Mouse (Mus musculus) adrenal gland, postnatal 14 days (tissue): Measurements from ENCODE around the gene Npdc1. TPM values are rescaled to one million over a fixed set of nuclear protein-coding genes. Genes with fewer than 3 reads are reported as not detected.

Experiments used
- DNase-seq: peaks from one replicate; pipeline ENCODE4 v3.0.0; 2021; ENCODE audit warnings: mixed read lengths
- long read RNA-seq, 2 experiments: library from polyadenylated mRNA; stranded (forward); transcript quantifications; one replicate each; pipeline ENCODE4 v2.0.0; 2021
- total RNA-seq: library from RNA; stranded (reverse); gene quantifications from 2 replicates; pipeline ENCODE4 v1.2.3, GENCODE M21; 2021

Gene Npdc1
- total RNA-seq = 77.2 and 90.9 TPM in 2 replicates
- long read RNA-seq, experiment 1, transcript Npdc1-202 (9 exons, 1,485 nt) = major isoform, 88 of 111 reads
- long read RNA-seq, experiment 1, partial matches to known transcripts = 6 of 111 reads
- long read RNA-seq, experiment 1, other reads (novel, unspliced or antisense) = 15 of 111 reads
- long read RNA-seq, experiment 2, transcript Npdc1-202 (9 exons, 1,485 nt) = major isoform, 58 of 79 reads
- long read RNA-seq, experiment 2, partial matches to known transcripts = 8 of 79 reads
- long read RNA-seq, experiment 2, other reads (novel, unspliced or antisense) = 10 of 79 reads

DNA sequence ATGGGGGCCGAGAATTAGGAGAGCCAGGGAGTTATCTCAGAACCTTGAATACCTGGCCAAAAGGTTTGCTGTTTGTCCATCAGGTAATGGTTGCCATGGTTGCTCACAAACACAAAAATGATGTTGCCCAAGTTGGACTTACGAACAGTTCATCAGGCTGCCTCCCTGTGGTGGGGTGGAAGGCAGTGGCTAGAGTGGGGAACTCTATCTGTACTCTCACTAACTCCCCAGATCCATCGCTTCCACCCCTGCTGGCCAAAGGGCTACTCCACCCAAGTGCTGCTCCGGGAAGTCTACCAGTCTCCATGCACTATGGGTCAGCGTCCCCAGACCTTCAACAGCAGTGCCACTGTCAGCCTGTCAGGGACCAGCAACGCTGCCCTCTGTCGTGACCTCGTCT lies at the start of gene Npdc1:
Gene Npdc1 (plus strand): TSS at position 301 of the 400 bp plus-strand sequence.
- DNase-seq = no peak

DNA sequence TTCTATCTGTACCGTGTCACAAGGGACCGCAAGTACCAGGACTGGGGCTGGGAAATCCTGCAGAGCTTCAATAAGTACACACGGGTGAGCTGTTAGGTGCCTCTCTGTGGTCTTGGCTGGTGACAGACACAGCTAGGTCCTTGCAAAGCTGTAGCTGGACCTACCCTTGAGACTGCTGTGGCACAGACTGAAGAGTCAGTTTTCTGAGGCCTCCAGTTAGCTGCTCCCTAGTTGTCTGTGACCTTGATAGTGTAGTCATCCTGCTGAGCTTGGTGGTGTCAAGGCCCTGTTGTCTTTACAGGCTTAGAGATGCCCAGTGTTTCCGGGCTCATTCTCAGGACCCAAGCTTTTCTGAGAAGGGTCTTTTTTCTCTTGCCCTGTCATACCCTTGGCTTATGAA lies 49.7 kb upstream of the Npdc1 start:
- peak; percentile 48 for DNase-seq

DNA sequence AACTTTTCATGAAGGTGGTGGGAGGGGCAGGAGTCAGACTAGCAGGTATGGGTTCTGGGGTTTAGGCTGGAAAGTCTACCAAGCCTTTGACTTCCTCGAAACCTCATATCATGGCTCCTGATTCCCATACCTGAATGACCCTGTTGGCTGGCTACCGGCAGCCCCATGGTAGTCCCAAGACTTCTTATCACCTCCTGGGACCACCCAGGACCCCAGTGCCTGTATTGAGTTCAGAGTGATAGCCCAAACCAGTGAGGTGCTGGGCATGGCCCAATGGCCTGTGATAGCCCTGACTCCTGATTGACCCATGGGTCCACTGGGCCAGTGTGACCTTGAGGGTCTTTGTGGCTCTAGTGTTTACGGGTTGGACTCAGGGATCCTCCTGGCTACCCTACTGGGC lies 48.5 kb upstream of the Npdc1 start:
- DNase-seq = no peak

DNA sequence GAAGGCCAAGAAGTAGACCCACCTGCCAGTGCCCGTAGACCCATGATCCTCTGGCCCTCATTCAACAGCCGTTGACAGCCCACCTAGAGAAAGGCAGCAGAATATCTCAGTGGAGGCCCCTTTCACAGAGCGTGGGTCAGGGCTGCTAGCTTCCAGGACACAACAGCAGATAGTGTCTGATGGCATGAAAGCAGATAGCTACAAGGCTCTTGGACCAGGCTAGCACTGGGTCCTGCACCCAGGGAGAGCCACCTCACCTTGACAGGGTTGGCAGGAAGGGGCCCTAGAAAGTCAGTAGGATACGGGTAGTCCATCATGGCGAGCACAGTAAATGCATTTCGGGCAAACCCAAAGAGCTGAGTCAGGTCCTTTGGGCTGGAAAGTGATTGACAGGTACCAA lies 44.9 kb upstream of the Npdc1 start:
- DNase-seq = no peak

DNA sequence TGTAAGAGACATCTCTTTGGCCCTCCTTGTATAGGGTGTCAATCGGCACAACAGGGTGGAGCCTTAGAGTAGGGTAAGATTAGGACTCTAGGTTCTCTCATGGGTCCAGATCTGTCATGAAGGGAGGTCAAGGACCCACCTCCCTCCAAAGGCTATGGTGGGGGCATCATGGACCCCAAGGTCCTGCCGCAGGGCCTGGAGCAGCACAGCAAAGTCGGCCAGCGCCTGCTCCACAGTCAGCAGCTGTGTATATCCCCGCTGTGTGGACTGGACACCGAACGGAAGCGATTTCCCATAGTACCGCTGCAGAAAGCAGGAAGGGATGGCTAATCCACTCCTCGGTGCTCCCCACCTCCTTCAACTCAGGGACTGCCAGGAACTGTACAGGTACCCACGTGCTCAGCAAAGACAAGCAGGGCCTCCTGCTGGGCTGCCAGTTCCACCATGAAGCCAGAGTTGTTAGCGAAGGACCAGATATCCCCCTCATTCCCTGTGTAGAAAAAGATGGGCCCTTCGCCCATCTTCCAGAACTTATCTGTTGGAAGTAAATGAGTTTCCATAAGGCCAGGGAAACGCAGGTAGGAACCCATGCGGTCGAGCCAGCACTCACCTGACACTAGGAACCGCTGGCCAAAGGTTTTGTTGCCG lies 43.6 kb upstream of the Npdc1 start:
- DNase-seq = no peak

DNA sequence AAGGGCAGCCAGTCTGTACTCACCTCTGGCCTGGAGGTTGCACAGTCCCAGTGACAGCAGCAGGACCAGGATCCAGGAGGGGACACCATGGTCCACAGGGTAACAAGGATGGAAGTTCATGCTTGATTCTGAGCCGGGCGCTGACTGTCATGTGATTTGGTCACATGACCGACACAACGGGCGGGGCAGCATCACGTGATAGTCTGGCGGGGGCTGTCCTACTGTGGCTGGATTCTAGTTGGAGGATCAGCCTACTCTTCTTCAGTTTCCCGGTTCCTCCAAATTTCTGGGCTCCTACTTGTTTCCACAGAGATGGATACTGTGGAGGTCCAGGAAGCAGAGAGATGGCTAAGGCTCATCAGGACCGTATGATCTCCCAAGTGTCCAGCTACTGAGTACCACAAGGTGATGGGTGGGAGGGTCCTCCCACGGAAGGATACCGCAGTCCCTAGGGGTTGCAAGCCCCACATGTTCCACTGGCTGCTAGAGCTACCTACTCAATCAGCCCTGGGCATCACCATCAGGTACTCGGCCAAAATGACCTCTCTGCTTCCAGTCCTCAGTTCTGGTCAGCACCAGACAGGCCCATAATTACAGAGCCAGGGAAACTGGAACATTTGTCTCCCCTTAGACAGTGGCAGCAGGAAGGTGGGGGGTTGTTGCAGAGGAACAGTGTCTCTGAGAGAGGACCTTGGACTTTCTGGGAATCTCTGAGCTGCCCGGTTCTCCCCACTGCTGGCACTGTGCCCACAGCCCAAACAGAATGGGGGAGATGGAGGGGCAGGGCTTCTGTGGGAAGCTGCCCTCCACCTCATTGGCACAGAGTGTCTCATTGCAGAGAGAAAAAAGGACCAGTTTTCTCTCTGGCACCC lies 42.7 kb upstream of the Npdc1 start, which contains the start of gene Dpp7:
Gene Dpp7 (minus strand): TSS at position 152 of the 872 bp plus-strand sequence.
- DNase-seq = peak; percentile 90

DNA sequence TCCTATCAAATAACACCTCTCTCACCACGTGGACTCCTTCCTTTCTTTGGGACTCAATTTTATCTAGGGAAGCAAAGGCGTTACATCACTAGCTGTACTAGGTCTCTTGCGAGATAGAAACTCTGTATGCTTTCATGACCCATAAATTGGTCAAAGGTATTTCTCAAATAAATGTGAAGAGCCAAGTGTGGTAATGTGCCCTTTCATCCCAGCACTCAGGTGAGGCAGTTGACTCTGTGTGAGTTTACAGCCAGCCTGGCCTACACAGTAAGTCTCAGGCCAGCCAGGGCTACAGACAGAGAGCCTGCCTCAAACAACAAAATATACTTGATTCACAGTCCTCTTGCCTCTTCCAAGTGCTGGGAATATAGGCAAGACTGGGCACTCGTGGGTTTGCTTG lies 39.3 kb upstream of the Npdc1 start:
- no peak for DNase-seq

DNA sequence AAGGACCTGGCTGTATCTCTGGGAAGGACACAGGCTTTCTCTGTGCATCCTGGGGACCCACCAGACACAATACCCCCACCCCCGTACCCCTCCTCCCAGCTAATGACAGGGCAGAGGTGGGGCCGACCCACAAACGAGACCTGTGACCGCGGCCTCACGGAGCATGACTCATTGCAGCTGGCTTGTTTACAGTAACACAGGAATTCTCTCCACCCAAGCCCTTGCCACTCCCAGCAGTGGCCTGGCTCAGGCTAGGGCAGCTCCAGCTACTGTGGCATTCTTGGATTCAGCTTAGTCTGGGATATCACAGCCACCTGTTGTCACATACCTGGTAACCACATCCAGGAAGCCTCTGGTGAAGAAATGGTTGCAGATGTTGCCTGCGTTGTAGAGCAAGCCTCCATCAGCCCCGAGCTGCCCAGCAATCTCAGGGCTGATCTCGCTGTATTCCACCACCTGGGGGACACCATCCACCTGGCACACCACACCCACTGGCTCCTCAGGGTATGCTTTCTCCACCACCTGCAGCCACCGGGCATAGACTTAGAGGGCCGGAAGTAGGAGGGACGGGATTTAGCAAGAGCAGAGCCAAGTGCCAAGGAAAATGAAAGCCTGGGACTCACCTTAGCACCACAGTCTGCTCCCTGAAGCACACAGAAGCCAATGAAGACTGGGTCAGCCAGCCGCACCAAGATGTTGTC lies 35.5 kb upstream of the Npdc1 start:
- DNase-seq = no peak

DNA sequence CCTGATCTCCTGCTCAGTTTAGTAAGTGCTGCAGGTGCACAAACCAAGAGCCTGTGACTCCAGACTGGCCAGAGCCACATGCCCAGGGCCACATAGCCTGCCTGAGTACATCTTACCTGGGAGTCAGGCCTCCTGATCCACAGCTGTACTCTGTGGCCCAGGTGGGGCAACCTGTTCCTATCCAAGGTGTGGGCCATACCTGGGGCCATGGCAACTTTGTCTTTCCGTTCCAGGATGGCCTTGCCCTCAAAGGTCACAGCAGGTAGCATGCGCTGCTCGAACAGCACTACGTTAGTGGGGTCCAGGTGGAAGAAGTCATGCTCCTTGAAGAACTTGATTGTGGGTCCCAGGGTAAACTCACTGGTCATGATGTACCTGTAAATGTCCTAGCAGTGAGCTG lies 34.8 kb upstream of the Npdc1 start:
- DNase-seq = no peak

DNA sequence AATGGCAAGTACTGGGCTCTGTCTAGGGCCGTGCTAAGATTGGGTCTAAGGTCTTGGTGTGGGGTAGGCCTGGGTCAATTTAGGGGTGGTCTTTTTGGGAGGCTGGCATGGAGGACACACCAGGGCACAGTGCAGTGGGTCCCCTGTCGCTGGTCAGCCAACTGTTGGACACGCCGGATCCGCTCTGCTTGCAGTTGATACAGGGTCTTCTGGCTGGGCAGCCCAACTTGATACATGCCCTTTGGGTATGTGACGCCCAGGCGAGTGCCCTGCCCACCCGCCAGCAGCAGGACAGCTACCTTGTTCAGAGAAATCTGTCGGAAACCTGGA lies 34.4 kb upstream of the Npdc1 start:
- DNase-seq = no peak

DNA sequence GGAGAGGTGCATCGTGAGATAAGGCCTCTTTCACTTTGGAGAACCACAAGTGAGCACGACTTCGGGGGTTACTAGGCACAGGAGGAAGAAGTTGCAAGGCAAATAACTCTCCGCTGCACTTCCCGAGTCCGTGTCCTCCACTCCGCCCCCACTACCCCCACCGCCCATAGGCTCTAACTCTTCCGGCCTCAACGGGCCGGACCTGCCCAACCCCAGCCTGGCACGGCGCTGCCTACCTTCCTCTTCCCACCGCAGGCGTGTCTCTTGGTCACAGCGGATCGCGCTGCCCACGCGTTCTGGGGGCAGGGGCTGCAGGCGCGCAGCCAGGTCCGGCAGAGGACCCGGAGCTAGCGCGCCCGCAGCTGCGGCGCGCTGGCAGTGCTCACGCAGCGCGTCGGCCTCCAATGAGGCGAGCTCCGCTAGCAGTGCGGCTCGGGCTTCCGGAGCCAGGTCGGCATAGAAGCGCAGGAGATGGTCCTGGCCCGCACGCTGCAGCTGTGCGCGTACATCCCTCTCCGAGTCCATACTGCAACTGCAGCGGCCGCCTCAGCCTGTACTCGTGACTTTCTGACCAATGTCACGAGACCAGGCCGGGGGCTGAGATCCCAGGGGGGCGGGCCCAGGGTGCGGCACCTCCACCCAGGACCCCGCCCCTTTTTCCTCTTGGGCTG lies 33.9 kb upstream of the Npdc1 start, which contains the start of gene Uap1l1:
Gene Uap1l1 (minus strand): TSS at position 592 of the 671 bp plus-strand sequence.
- peak; percentile 90 for DNase-seq

DNA sequence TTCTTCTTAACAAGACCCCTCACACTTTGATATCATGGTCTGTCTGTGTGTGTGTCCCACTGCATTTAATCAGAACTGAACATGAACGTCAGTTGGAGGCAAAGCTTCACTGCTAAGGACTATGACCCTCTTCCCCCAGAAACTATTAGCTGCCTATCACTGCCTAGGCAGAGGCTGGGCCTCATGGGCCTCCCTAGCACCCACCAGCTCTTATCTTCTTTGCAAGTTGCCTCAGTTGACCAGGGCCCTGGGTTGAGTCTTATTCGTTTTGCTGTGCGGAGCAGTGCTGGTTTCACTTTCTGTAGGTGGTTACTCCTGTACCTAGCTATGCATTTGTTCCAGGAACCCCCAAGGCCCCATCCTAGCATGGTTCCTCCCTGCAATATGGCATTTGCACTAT lies 29.2 kb upstream of the Npdc1 start:
- DNase-seq = no peak

DNA sequence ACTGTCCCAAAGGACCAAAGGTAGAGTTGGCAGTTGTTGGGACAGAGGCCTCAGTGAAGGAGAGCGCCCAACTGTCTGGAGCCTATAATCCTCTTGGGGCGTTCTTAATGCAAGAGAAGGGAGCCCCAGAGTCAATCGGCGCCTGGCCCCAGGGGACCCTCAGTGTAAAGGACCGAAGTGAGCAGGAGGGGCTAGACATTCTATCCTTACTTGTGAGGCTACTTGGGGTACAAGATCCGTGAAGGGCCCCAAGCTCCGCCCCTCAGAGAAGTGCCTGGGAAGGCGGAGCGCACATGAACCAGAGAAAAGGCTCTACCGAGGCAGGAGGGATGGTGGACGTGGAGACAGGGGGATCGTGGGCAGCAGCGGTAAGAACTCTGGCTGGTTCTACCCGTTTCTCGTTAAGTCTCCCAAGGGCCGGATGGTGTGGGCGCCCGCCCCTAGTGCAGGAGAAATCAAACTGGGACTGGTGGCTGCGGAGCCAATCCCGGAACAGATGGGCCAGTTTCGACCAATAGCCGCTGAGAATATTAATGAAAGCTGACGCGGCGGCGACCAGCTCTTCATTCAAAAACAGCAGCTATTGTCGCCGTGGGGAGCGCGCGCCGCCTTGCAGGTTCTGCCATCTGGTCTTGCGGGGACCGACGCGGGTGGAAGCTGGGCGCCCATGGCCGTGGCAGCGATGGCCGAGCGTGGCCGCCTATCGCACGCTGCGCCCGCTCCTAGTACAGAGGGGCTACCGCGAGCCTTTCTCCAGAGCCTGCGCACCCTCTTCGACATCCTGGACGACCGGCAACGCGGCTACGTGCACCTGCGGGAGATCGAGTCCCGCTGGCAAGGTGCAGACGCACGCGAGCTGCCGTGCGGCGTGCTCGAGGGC lies 27.1 kb upstream of the Npdc1 start, which contains the start of gene Sapcd2:
Gene Sapcd2 (plus strand): TSS at position 558 of the 880 bp plus-strand sequence.
- DNase-seq = peak; percentile 91

DNA sequence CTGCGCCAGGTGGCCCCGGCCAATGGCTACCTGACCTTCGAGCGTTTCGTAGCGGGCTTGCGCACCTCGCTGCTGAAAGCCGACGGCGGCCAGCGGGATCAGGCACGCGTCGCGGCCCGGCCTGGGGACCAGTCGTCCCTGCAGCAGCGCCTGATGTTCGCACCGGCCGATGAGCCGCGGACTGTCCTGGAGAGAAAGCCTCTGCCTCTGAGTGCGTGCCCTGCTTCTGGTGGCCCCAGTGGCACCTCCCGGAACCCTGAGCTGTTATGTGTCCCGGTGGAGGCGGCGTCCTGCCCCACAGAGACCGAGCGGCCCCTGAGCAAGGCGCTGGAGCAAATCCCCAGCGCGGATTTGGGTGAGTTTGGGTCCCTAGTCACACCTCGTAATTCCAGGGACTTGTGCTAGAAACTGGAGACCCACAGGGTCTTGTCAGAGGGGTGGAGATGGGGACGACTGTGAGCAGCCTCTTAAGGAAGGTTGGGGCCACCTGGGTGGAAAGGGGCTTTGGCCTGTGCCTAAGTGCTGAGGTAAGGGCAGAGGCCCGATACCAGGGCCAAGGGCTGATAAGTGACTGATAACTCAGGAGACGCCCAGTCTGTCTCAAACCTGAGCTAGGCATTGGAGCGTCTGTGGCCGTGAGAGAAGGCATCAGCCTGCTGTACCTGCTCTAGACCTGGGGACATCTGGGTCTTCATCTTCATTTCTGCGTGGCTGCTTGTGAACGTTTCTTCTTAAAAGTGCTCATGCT lies 26.3 kb upstream of the Npdc1 start:
- no peak for DNase-seq

DNA sequence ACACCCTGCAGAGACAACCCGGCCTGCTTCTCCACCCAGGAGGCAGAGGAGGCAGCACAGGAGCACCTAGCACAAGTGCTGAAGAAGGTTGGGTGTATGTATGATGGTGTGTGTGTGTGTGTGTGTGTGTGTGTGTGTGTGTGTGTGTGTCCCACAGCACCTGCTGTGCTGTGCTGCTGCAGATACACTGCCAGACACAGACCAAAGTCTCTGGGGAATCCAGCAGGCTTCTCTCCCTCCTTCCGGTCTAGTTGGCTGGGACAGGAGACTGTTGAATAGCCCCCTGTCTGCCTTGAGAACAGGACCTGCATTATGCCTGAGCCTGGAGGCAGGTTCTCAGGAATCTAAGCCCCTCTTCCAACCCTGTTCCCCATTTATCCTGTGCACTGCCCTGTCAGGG lies 25.7 kb upstream of the Npdc1 start:
- no peak for DNase-seq

DNA sequence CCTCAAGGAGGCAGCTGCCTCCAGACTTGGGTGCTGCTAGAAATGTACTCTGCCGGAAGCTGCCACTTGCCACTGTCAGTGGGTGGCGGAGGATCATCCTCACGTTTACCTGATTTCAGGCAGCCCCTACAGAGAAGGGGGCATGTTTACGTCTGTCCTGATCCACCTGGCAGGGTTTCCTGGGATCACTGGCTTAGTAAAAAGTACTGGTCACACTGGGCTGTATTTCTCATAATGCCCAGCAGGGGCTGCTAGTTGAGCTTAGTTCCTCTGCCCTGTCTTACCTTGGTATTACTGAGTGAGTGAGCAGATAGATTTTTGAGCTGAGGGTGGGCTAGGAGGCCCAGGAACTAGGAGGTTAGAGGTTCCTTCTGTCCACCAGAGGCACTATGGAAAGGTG lies 22.6 kb upstream of the Npdc1 start:
- DNase-seq = peak; percentile 59

DNA sequence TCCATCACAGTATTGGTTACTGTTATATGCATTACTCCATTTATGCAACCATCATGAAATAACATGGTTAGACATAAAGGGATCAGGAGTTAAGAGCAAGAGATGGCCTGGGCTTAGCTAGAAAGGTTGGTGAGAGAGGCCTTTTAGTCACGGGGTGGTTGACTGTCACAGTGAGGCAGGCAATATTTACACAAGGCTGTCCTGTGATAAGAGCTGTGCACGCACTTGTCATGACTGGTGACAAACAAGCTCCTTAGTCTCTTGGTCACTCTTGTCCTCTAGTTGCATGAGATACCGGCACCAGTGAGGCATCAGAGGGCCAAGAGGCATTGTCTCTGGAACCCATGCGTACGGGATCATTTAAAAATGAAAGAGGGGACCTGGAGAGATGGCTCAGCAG lies 14.7 kb upstream of the Npdc1 start:
- DNase-seq = no peak

DNA sequence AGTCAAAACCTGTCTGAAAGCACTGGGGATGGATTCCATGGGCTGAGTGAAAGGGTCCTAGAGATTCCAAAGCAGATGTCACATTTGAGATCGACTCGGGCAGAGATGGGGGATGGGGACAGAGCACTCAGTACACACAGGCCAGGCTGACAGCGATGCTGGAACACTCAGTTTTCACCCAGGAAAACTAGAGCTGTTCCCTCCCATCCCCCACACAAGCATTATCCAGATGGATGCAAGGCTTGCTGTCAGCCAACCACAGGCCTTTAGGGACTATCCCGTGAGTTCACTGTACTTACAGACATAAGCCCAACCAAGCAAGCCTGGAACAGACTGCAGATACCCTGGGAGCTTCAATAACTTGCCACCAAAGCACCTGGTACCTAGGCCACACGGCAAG lies 7.9 kb upstream of the Npdc1 start:
- no peak for DNase-seq

DNA sequence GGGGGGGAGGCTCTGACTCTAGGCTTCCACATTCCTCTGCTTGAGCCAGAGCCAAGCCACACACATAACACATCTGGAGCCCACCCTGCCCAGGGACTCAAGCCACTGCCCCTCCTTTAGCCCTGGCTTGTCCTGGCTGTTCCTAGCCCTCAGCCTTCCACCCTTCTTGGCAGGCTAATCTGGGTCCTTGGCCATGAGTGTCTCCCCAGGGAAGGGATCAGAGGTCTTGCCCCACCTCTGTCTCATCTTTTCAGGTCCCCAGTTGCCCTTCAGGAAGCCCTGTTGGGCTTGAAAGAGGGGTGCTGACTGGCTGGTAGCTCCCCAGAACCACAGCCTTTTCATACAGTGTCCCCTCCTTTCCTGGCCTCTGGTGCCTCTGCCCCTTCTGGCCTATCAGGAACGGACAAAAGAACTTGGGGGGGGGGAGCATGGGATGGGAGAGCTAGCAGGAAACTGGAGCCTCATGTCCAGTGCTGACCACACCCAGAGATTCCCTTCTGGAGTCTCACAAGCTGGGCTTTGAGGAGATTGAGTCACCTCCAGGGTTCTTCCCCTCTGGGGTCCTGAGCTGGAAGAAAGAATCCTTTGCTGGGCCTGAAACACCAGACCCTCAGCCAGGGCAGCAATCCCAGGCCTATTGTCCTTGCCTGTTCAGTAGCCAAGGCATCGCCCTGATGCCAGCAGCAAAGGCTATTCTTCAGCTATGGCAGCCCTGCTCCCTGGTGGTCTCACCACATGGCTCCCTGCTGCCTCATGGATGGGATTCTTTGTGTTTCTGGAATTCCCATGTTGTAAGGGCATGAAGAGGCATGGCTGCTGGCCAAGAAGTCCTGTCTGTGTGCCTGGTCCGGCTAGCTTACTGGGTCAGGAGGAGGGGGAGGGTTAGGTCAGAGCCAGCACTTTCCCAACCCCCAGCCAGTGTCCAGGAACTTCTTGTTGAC lies 4.6 kb upstream of the Npdc1 start:
- peak; percentile 37 for DNase-seq
